Comparison of ENCODE assay signal across 20 mouse cellular contexts in genomic region chr14:20995497-20995896, GRCm38 (mm10). TPM values are rescaled to one million over a fixed set of nuclear protein-coding genes. Genes with fewer than 3 reads are reported as not detected.
DNase-seq lines count a peak whose midpoint lies in the region; ATAC-seq and TF ChIP-seq lines count a peak whose summit lies in the region.
"Had no signal": no experiment of that assay in that cellular context is flagged by ENCODE, and none has a peak within 500 bp of the region (broad histone marks: within the 10 kb centered on the region; RNA-seq: fewer than 3 reads in every experiment).

No protein-coding gene starts in this region.

- ATAC-seq in heart, embryonic 12.5 days (ENCODE audit: insufficient number of reproducible peaks, low FRiP score): no peak
- ATAC-seq in liver, embryonic 15.5 days (ENCODE audit: insufficient read depth): peak; percentile 61; the same call in 1 of the 2 replicates
- ATAC-seq: activated CD4-positive, CD25-positive, alpha-beta regulatory T cell, adult 4 months; forebrain, embryonic 15.5 days had no signal

- no peak overlapping the region for H3K4me2 ChIP-seq in heart, embryonic 12.5 days
- no peak overlapping the region for H3K4me2 ChIP-seq in liver, embryonic 15.5 days
- H3K4me2 ChIP-seq: embryonic facial prominence, embryonic 12.5 days; embryonic facial prominence, embryonic 15.5 days; forebrain, embryonic 15.5 days; hindbrain, embryonic 12.5 days; hindbrain, embryonic 15.5 days had no signal

- H3K4me1 ChIP-seq in heart, embryonic 12.5 days (replicated peaks): peaks cover 10% of the 10 kb centered on the region
- peaks cover 4 to 8% of the 10 kb centered on the region in 2 experiments; a peak in 3 of 4 replicates for H3K4me1 ChIP-seq in MEL (ENCODE audit: control insufficient read depth in 1 of 2, insufficient read depth in 2 of 2, low read length in 2 of 2)
- peaks cover 18% of the 10 kb centered on the region for H3K4me1 ChIP-seq in liver, embryonic 15.5 days (replicated peaks)
- H3K4me1 ChIP-seq: embryonic facial prominence, embryonic 12.5 days; embryonic facial prominence, embryonic 15.5 days; heart, embryonic 10.5 days; hindbrain, embryonic 15.5 days had no signal

- peaks cover 48% of the 10 kb centered on the region for H3K36me3 ChIP-seq in heart, embryonic 12.5 days
- H3K36me3 ChIP-seq in MEL (ENCODE audit: control insufficient read depth in 1 of 2, insufficient read depth in 2 of 2, low read length in 2 of 2): peaks cover 0 to 10% of the 10 kb centered on the region in 2 experiments; a peak in 3 of 4 replicates
- peaks cover 21% of the 10 kb centered on the region for H3K36me3 ChIP-seq in liver, embryonic 15.5 days (replicated peaks)
- H3K36me3 ChIP-seq: forebrain, embryonic 15.5 days; hindbrain, embryonic 15.5 days had no signal

- peak; percentile 33 to 52; a peak in 3 of 4 replicates for TF ChIP-seq EP300 in MEL (IDR thresholded peaks at IDR 0.05; ENCODE audit: low read depth in 1 of 2, low read length in 2 of 2)

- H3K9ac ChIP-seq in heart, embryonic 12.5 days: no peak overlapping the region
- H3K9ac ChIP-seq in MEL (ENCODE audit: control insufficient read depth, low read depth, low read length, poor library complexity, severe bottlenecking): no peak overlapping the region
- H3K9ac ChIP-seq in liver, embryonic 15.5 days: no peak overlapping the region
- H3K9ac ChIP-seq: embryonic facial prominence, embryonic 12.5 days; embryonic facial prominence, embryonic 15.5 days; forebrain, embryonic 15.5 days; hindbrain, embryonic 12.5 days; hindbrain, embryonic 15.5 days had no signal

- no peak overlapping the region for H3K27ac ChIP-seq in heart, embryonic 12.5 days (ENCODE audit: poor library complexity, severe bottlenecking)
- H3K27ac ChIP-seq in MEL (ENCODE audit: control insufficient read depth, low read depth, low read length): no peak overlapping the region
- 0 out of 2 replicates have a peak overlapping the region, but pooled peaks have one; percentile 19 for H3K27ac ChIP-seq in liver, embryonic 15.5 days (replicated peaks)
- H3K27ac ChIP-seq: embryonic facial prominence, embryonic 12.5 days; embryonic facial prominence, embryonic 15.5 days; forebrain, embryonic 15.5 days; heart, adult 2 months; heart, embryonic 10.5 days; hindbrain, embryonic 12.5 days; hindbrain, embryonic 15.5 days had no signal

- no peak for TF ChIP-seq CTCF in MEL (IDR thresholded peaks at IDR 0.05 in 2 of 3, conservative IDR thresholded peaks at IDR 0.05 in 1 of 3; ENCODE audit: control insufficient read depth in 1 of 3, insufficient read depth in 1 of 3, low read depth in 2 of 3, low read length in 3 of 3, poor library complexity in 1 of 3, severe bottlenecking in 1 of 3)

- no peaks in the 10 kb centered on the region for H3K27me3 ChIP-seq in heart, embryonic 12.5 days (replicated peaks)
- H3K27me3 ChIP-seq in MEL (ENCODE audit: control insufficient read depth in 1 of 2, insufficient read depth in 2 of 2, low read length in 2 of 2): no peaks in the 10 kb centered on the region
- H3K27me3 ChIP-seq in liver, embryonic 15.5 days: no peaks in the 10 kb centered on the region
- H3K27me3 ChIP-seq: embryonic facial prominence, embryonic 12.5 days; embryonic facial prominence, embryonic 15.5 days; forebrain, embryonic 15.5 days; hindbrain, embryonic 12.5 days; hindbrain, embryonic 15.5 days had no signal

- no peaks in the 10 kb centered on the region for H3K79me2 ChIP-seq in MEL (ENCODE audit: control insufficient read depth, insufficient read depth, low read length, poor library complexity)

- no peak overlapping the region for H3K4me3 ChIP-seq in heart, embryonic 12.5 days
- no peak overlapping the region for H3K4me3 ChIP-seq in MEL (ENCODE audit: control insufficient read depth in 1 of 2, insufficient read depth in 1 of 2, low read depth in 2 of 2, low read length in 2 of 2)
- H3K4me3 ChIP-seq in liver, embryonic 15.5 days (replicated peaks): no peak overlapping the region
- H3K4me3 ChIP-seq: embryonic facial prominence, embryonic 12.5 days; embryonic facial prominence, embryonic 15.5 days; forebrain, embryonic 15.5 days; heart, adult 2 months; heart, embryonic 10.5 days; hindbrain, embryonic 12.5 days; hindbrain, embryonic 15.5 days had no signal

- peak; percentile 81 for DNase-seq in heart, adult 11 months
- DNase-seq in MEL (ENCODE audit: low read depth, low spot score): peak; percentile 32
- no peak for DNase-seq in cerebellum, adult 9-10 months
- no peak for DNase-seq in left cerebral cortex, adult 8-10 months (ENCODE audit: low spot score in 2 of 2)
- DNase-seq: adrenal gland, adult 8-10 months; adrenal gland, postnatal 25 days; cerebellum, adult 11-12 months; cerebellum, adult 9-11 months; cerebellum, postnatal 25 days; gastrocnemius, postnatal 25 days; heart, adult 2 months had no signal

- no peak for TF ChIP-seq RAD21 in MEL (IDR thresholded peaks at IDR 0.05; ENCODE audit: low read depth, low read length)

- 69% methylated on average over 2 of the region's 2 CpGs for WGBS in heart, embryonic 12.5 days
- WGBS in liver, embryonic 15.5 days (ENCODE audit: insufficient replicate concordance): 14% methylated on average over 2 of the region's 2 CpGs

- 0 out of 2 replicates have a peak, but pooled peaks cover 5% of the 10 kb centered on the region for H3K9me3 ChIP-seq in heart, embryonic 12.5 days (replicated peaks)
- H3K9me3 ChIP-seq in MEL (replicated peaks; ENCODE audit: insufficient read depth, low read length): no peaks in the 10 kb centered on the region
- H3K9me3 ChIP-seq in liver, embryonic 15.5 days (replicated peaks): no peaks in the 10 kb centered on the region
- H3K9me3 ChIP-seq: embryonic facial prominence, embryonic 12.5 days; embryonic facial prominence, embryonic 15.5 days; forebrain, embryonic 15.5 days; heart, embryonic 10.5 days; hindbrain, embryonic 12.5 days; hindbrain, embryonic 15.5 days had no signal

- TF ChIP-seq POLR2A in MEL (IDR thresholded peaks at IDR 0.05; ENCODE audit: control insufficient read depth in 1 of 2, insufficient read depth in 1 of 2, low read depth in 1 of 2, low read length in 2 of 2, poor library complexity in 1 of 2): no peak

TF ChIP-seq in MEL, 35 proteins besides CTCF, POLR2A, EP300 and RAD21:
- TF ChIP-seq SIN3A (IDR thresholded peaks at IDR 0.05; ENCODE audit: low read length) (0 out of 2 replicates have a peak, but pooled peaks have one; percentile 16), GABPA (IDR thresholded peaks at IDR 0.05; ENCODE audit: low read depth, low read length) (no peak), USF1 (IDR thresholded peaks at IDR 0.05; ENCODE audit: low read depth, low read length) (no peak), MEF2A (IDR thresholded peaks at IDR 0.05; ENCODE audit: extremely low read depth, insufficient replicate concordance, low read depth, low read length, poor library complexity, severe bottlenecking) (no peak), GATA1 (IDR thresholded peaks at IDR 0.05; ENCODE audit: low read depth, low read length) (0 out of 2 replicates have a peak, but pooled peaks have one; percentile 34)

RNA-seq across cellular contexts. Expression of gene Ap3m1, which starts 56.8 kb away (rescaled TPM):
- 71.5 and 75.4 TPM in 2 replicates for polyA plus RNA-seq in heart, embryonic 12.5 days (2016; fragmentation: Nextera tagmentation; extraction: Ambion mirVana)
- 27.9 and 31.8 TPM in 2 replicates for total RNA-seq in MEL (2012; rRNA removed)
- 10 to 100 TPM in 1 of 2 experiments, not detected in 1; 47.4 TPM for polyA plus RNA-seq in MEL (2012; ENCODE audit: insufficient read depth in 1 of 2, insufficient read length in 2 of 2, low read depth in 1 of 2, low replicate concordance in 2 of 2, missing spikeins in 1 of 2)
- polyA plus RNA-seq in liver, embryonic 15.5 days (2015; fragmentation: Nextera tagmentation; extraction: Ambion mirVana): 29.0 and 30.2 TPM in 2 replicates
- total RNA-seq in left cerebral cortex, adult 8-10 months (2022): 10 to 100 TPM; 56.2 to 70.4 (median 64.6) TPM

RNA-seq across cellular contexts. Expression of gene Adk, which starts 56.9 kb away (rescaled TPM):
- polyA plus RNA-seq in heart, embryonic 12.5 days (2016; fragmentation: Nextera tagmentation; extraction: Ambion mirVana): 257 and 273 TPM in 2 replicates
- 102 and 125 TPM in 2 replicates for total RNA-seq in MEL (2012; rRNA removed)
- polyA plus RNA-seq in MEL (2012; ENCODE audit: insufficient read depth in 1 of 2, insufficient read length in 2 of 2, low read depth in 1 of 2, low replicate concordance in 2 of 2, missing spikeins in 1 of 2): 100 to 1,000 TPM in 1 of 2 experiments, 10 to 100 TPM in 1; 69.0 to 479 TPM
- polyA plus RNA-seq in liver, embryonic 15.5 days (2015; fragmentation: Nextera tagmentation; extraction: Ambion mirVana): 197 and 203 TPM in 2 replicates
- total RNA-seq in left cerebral cortex, adult 8-10 months (2022): 10 to 100 TPM; 76.2 to 82.1 (median 79.9) TPM

Comparison
In these comparisons a context has a peak if more than half of its experiments do, and no peak if none do; other contexts are left out.
1. DNase-seq: peak in heart, adult 11 months (single experiment) and MEL (single experiment); none in cerebellum, adult 9-10 months (single experiment) and left cerebral cortex, adult 8-10 months (0 of 2).